Mouse (Mus musculus): ENCODE results near the gene Arpc3. TPM values are rescaled to one million over a fixed set of nuclear protein-coding genes. Genes with fewer than 3 reads are reported as not detected.
"Not testable (repeated sequence)": the region's sequence is repeated elsewhere in the genome, so short reads cannot be mapped to it uniquely, and the experiment has no call there.

Arpc3 gene
- total RNA-seq, 2 experiments from 2014 or later: 250 to 273 TPM

- no peak for DNase-seq (ENCODE audit: low spot score in 2 of 2)
- intact Hi-C loops (cut with DNase I): loop anchor here (5.0 kb wide), 1 partner anchor 130 kb away; the partner anchor contains the start of gene Tctn1
These were observed 738 bp downstream of the Arpc3 start for GRCm38 (mm10) chr5:122392227-122393004.

- intact Hi-C loops (cut with DNase I): loop anchor here (5.0 kb wide), 1 partner anchor 132 kb away; the partner anchor contains the start of gene Tctn1
These were observed 2.2 kb downstream of the Arpc3 start for GRCm38 (mm10) chr5:122393887-122394286.

DNA sequence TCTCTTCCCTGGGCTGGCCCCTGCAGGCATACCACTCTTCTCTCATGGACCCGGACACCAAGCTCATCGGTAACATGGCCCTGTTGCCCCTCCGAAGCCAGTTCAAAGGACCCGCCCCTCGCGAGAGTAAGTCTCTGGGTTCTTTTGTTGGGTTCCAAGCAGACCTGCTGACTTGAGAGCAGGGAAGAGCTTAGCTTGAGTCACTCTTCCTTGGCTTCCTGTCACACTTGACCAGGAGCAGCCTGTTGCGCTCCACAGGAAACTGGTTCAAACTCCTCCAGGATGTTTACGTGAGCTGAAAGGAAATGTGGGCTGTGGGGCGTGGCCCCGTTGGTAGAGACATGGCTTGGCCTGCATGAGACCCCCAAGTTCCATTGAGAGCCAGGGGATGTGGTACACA, 5.1 kb downstream of the Arpc3 start:
- intact Hi-C loops (cut with DNase I): no loop called here
- DNase-seq (ENCODE audit: low spot score in 2 of 2): no peak

More at GRCm38 (mm10) chr5:122393887-122394286, 2.2 kb downstream of the Arpc3 start:
- peak; percentile 78 to 85 for DNase-seq (ENCODE audit: low spot score in 2 of 2)

DNA sequence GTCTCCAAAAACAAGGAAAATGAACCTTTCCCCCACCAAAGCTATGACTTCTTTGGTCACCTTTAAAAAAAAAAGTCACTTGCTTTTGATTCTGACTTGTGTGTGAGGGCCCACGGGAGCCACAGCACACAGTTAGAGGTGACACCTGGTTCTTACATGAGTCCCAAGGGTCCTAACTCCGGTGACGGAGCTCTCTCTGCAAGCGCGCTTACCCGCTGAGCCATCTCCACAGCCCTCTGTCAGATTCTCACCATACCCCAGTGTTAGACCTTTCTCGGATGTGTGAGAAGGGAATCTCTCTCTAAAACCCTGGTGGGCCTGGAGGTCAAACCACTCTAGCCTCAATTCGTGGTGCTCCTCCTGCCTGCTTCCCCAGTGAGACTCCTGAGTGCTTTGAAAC, 5.8 kb downstream of the Arpc3 start:
- no peak for DNase-seq (ENCODE audit: low spot score in 2 of 2)
- intact Hi-C loops (cut with DNase I): no loop called here

GRCm38 (mm10) chr5:122399871-122400270, 8.2 kb downstream of the Arpc3 start:
- intact Hi-C loops (cut with DNase I): loop anchor here (5.0 kb wide), 2 partner anchors 227 to 327 kb away; no protein-coding TSS in a partner anchor
- no peak for DNase-seq (ENCODE audit: low spot score in 2 of 2)

DNA sequence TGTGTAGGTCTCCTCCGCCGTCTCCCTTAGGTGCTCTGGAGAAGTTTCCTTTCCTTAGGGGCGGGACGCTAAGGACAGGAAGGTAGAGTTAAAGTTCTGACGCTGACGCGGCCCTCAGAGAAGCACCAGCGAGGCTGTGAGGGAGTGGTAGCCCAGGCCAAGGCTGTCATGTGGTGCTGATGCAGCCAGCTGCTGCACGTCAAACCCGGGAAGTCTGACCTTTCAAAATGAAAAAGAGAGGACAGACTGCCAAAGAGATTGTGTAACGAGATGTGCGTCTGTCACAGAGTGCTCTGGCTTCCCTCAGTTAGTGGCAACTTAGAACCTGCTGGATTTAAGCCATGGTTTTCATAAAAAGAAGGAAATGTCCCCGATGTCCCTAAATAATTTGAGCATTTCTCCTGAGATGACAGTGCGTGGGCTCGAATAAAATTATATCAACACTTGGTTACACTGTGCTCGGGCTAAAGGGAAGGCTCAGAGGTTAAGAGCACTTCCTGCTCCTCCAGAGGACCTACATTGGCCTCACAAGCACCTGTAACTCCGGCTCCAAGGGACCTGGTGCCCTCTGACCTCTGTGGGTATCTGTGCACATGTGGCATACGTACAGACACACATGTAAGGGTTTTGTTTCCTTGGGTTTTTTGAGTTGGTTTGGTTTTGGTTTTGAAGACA, 9.1 kb downstream of the Arpc3 start:
- intact Hi-C loops (cut with DNase I): loop anchor here (5.0 kb wide), 2 partner anchors 227 to 327 kb away; no protein-coding TSS in a partner anchor
- peak in 1 of 2 experiments; percentile 61 for DNase-seq (ENCODE audit: low spot score in 2 of 2)

GRCm38 (mm10) chr5:122401303-122401640, 9.6 kb downstream of the Arpc3 start:
- DNase-seq (ENCODE audit: low spot score in 2 of 2): peak; percentile 64 to 76
- intact Hi-C loops (cut with DNase I): loop anchor here (5.0 kb wide), 2 partner anchors 226 to 326 kb away; no protein-coding TSS in a partner anchor

DNA sequence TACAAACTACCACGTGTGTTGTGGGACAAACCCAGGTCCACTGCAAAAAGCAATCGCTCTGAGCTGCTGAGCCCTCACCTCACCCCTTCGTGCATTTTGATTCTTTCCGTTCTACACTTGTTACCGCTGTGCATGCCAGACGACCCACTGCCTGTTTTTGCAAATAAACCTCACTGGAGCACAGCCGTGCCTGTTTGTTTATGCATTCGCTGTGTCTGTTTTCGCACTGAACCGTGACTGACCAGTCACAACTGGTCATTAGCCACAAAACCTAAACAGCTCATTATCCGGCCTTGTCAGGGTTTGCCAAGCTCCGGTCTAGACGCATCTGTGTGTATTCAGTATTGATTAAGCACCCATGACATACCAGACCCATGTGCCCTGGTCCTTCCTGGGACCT, 10.5 kb downstream of the Arpc3 start:
- intact Hi-C loops (cut with DNase I): loop anchor here (5.0 kb wide), 2 partner anchors 225 to 325 kb away; no protein-coding TSS in a partner anchor
- DNase-seq (ENCODE audit: low spot score in 2 of 2): no peak

DNA sequence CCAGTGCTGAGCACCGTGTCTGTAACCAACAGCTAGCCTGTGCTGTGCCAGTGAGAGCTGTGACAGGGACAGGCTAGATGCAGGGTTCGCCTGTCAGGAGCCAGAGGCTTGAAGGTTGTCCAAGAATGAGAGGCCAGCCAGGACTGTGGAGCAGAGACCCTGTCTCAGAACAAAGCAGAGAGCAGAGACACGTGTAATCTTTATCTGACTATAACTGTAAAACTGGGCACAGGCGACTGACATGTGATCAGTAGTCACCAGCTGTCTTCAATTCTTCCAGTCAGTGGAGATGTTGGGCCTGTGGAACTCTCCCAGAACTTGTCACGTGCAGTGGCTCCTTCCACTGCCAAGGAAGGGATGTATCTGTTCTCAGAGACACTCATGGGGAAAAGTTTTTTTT, 11.1 kb downstream of the Arpc3 start:
- intact Hi-C loops (cut with DNase I): loop anchor here (5.0 kb wide), 2 partner anchors 225 to 325 kb away; no protein-coding TSS in a partner anchor
- peak; percentile 63 to 84 for DNase-seq (ENCODE audit: low spot score in 2 of 2)

- intact Hi-C loops (cut with DNase I): loop anchor here (5.0 kb wide), 2 partner anchors 224 to 324 kb away; no protein-coding TSS in a partner anchor
These were observed 11.7 kb downstream of the Arpc3 start for GRCm38 (mm10) chr5:122403362-122403761.

GRCm38 (mm10) chr5:122405537-122405936, 13.9 kb downstream of the Arpc3 start:
- no peak for DNase-seq (ENCODE audit: low spot score in 2 of 2)
- intact Hi-C loops (cut with DNase I): no loop called here

More at GRCm38 (mm10) chr5:122403362-122403761, 11.7 kb downstream of the Arpc3 start:
- no peak for DNase-seq (ENCODE audit: low spot score in 2 of 2)

GRCm38 (mm10) chr5:122409692-122410645, 18.3 kb downstream of the Arpc3 start:
- DNase-seq (ENCODE audit: low spot score in 2 of 2): no peak
- intact Hi-C loops (cut with DNase I): no loop called here

- DNase-seq (ENCODE audit: low spot score in 2 of 2): no peak
- intact Hi-C loops (cut with DNase I): no loop called here
These were observed 20.2 kb downstream of the Arpc3 start for GRCm38 (mm10) chr5:122411892-122412291.

DNA sequence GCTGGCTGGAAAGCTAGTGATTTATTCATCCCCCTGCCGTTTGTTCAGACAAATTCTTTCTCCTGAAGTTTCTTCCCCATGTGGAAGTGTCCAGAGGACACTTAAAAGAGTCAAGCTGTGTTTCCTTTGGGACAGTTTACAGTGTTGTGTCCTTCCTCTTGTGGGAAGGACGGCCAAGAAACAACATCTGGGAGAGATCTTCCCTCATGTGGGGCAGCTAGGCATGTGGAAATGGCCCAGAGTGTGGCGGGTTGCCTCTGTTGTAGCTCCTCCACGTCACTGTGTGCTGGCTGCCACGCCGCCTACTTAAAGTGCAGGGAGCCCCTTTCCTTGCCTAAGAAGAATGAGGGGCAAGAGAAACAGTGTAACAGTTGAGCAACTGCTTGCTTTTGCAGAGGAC, 21.1 kb downstream of the Arpc3 start:
- DNase-seq (ENCODE audit: low spot score in 2 of 2): no peak
- intact Hi-C loops (cut with DNase I): no loop called here

- intact Hi-C loops (cut with DNase I): no loop called here
- no peak for DNase-seq (ENCODE audit: low spot score in 2 of 2)
These were observed 22.7 kb downstream of the Arpc3 start for GRCm38 (mm10) chr5:122414351-122414750.

DNA sequence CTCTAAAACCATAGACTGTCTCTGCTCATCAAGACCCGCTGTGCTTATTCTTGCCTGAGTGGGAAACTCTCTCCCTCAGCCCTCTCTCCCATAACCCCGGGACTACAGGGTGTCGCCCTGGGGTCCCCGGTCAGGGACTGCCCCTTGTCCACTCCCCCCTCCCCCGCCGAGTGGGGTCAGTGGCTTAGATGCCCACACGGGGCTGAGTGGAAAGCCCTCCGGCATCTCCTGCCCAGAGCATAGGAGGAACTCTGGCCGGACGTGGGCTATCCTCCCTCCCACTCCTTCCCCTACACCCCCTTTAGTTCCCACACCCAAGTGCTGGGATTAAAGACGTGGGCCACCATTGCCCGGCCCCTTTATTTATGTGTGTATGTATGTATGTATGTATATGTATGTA, 23.8 kb downstream of the Arpc3 start:
- DNase-seq (ENCODE audit: low spot score in 2 of 2): no peak
- intact Hi-C loops (cut with DNase I): no loop called here

DNA sequence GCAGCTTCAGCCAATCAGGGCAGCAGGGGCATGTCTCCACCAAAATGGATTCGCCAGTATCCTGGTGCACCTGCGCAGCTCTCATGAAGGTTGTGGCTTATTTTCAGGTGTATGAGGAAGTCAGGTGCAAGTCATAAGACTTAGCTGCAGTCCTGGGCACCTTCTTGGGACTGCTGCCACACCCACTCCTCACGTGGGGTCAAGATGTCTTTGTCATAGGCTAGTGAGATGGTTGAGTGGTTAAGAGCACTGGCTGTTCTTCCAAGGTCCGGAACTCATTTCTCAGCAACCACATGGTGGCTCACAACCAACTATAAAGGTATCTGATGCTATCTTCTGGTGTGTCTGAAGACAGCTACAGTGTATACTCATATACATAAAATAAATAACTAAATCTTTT, 29.0 kb downstream of the Arpc3 start:
- intact Hi-C loops (cut with DNase I); DNase-seq (ENCODE audit: low spot score in 2 of 2): not testable (repeated sequence)

DNA sequence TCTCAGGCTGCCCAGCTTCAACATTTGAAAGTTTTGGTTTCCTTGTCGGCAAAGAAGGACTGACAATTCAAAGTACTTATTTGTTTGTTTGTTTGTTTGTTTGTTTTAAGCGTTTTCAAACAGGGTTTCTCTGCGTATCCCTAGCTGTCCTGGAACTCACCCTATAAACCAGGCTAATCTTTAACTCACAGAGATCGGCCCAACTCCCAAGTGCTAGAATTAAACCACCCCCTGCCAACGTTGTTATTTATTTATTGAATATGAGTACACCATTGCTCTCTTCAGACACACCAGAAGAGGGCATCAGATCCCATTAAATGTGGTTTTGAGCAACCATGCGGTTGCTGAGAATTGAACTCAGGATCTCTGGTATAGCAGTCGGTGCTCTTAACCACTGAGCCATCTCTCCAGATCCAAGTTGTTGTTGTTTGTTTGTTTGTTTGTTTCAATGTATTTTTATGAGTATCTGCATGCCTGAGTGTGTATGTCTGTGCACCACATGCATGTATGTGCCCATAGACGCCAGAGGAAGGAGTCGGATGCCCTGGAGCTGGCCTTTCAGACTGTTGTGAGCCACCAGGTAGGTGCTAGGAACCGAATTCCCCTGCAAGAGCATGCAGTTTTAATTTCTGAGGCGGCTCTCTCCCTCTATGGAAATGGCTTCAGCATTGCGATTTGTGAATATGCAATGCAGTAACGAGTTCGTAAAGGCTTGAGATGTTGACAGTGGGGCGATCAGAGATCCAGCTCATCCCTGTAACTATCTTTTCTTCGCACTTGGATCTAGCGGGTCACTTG, 29.8 kb downstream of the Arpc3 start, which contains the start of gene Anapc7:
Gene Anapc7 (plus strand): TSS at position 423 of the 798 bp plus-strand sequence.
- DNase-seq (ENCODE audit: low spot score in 2 of 2): no peak
- intact Hi-C loops (cut with DNase I): no loop called here

All from left cerebral cortex, postnatal 14 days (tissue).